Mouse (Mus musculus) testis, adult 2 months (tissue): ENCODE data around the gene Tardbp. TPM values are rescaled to one million over a fixed set of nuclear protein-coding genes. Genes with fewer than 3 reads are reported as not detected.

Experiments
- H3K27ac ChIP-seq: fragments of 200-500 bp; 2 replicates; pipeline ENCODE4 v1.5.1; 2012; ENCODE audit warnings: low read depth, low read length; ENCODE audit not compliant: control insufficient read depth, insufficient read depth
- H3K27me3 ChIP-seq: fragments of 200-500 bp; 2 replicates; pipeline ENCODE4 v1.6.1; 2012; ENCODE audit warnings: mild to moderate bottlenecking, low read length, moderate library complexity; ENCODE audit not compliant: control insufficient read depth, insufficient read depth
- H3K36me3 ChIP-seq: fragments of 200-500 bp; 2 replicates; pipeline ENCODE4 v1.6.1; 2012; ENCODE audit warnings: mild to moderate bottlenecking, low read length; ENCODE audit not compliant: control insufficient read depth, insufficient read depth
- H3K4me1 ChIP-seq: fragments of 200-500 bp; 2 replicates; pipeline ENCODE4 v1.6.1; 2012; ENCODE audit warnings: low read length; ENCODE audit not compliant: control insufficient read depth, insufficient read depth
- H3K4me3 ChIP-seq: fragments of 200-500 bp; 2 replicates; pipeline ENCODE4 v1.5.1; 2012; ENCODE audit warnings: low read depth, mild to moderate bottlenecking, low read length, moderate library complexity, mixed read lengths; ENCODE audit not compliant: control insufficient read depth
- CTCF ChIP-seq: fragments of 200-500 bp; IDR thresholded peaks from 2 replicates; pipeline ENCODE4 v1.5.1; 2012; ENCODE audit warnings: low read depth, mild to moderate bottlenecking, inconsistent platforms, low read length, moderate library complexity; ENCODE audit not compliant: control insufficient read depth, insufficient read depth, insufficient replicate concordance
- POLR2A ChIP-seq: fragments of 200-500 bp; IDR thresholded peaks from 2 replicates; pipeline ENCODE4 v1.6.1; 2012; ENCODE audit warnings: low read depth, mild to moderate bottlenecking, inconsistent platforms, low read length, moderate library complexity; ENCODE audit not compliant: control insufficient read depth
- polyA plus RNA-seq: library from polyadenylated mRNA; depleted of rRNA; stranded (reverse); fragments of >200 nt; gene quantifications from 2 replicates; pipeline ENCODE4 v1.2.3, GENCODE M21; 2012

Gene Tardbp
- polyA plus RNA-seq, 1 experiment: 149 TPM

- H3K27ac ChIP-seq: no peak overlapping the region
- TF ChIP-seq CTCF: no peak
- TF ChIP-seq POLR2A: no peak
- H3K4me1 ChIP-seq: no peaks in the 10 kb centered on the region
- no peaks in the 10 kb centered on the region for H3K27me3 ChIP-seq
- H3K4me3 ChIP-seq: no peak overlapping the region
- H3K36me3 ChIP-seq: no peaks in the 10 kb centered on the region
These were observed 11.5 kb upstream of the Tardbp start for GRCm38 (mm10) chr4:148638302-148638701.

- Histone ChIP-seq H3K36me3 (no peaks in the 10 kb centered on the region), H3K4me1 (no peaks in the 10 kb centered on the region), H3K4me3 (no peak overlapping the region), H3K27ac (no peak overlapping the region), H3K27me3 (no peaks in the 10 kb centered on the region)
- TF ChIP-seq POLR2A (no peak), CTCF (no peak)
These were observed 8.5 kb upstream of the Tardbp start for GRCm38 (mm10) chr4:148635309-148635708.

- Histone ChIP-seq H3K27ac (no peak overlapping the region), H3K4me1 (no peaks in the 10 kb centered on the region), H3K36me3 (no peaks in the 10 kb centered on the region), H3K4me3 (no peak overlapping the region), H3K27me3 (no peaks in the 10 kb centered on the region)
- TF ChIP-seq CTCF: no peak
- TF ChIP-seq POLR2A: no peak
These were observed 6.7 kb upstream of the Tardbp start for GRCm38 (mm10) chr4:148633395-148634061.

- H3K4me3 ChIP-seq: no peak overlapping the region
- peaks cover 6% of the 10 kb centered on the region; the same call in 1 of the 2 replicates for H3K4me1 ChIP-seq
- H3K27ac ChIP-seq: no peak overlapping the region
- no peaks in the 10 kb centered on the region for H3K27me3 ChIP-seq
- TF ChIP-seq CTCF (no peak), POLR2A (no peak)
- no peaks in the 10 kb centered on the region for H3K36me3 ChIP-seq
These were observed 5.3 kb upstream of the Tardbp start for GRCm38 (mm10) chr4:148632013-148632692.

- Histone ChIP-seq H3K4me1 (peaks cover 6% of the 10 kb centered on the region; the same call in 1 of the 2 replicates), H3K27ac (peak overlapping the region; percentile 71), H3K36me3 (peaks cover 5% of the 10 kb centered on the region), H3K4me3 (peak overlapping the region; percentile 42), H3K27me3 (no peaks in the 10 kb centered on the region)
- no peak for TF ChIP-seq POLR2A
- TF ChIP-seq CTCF: no peak
These were observed 427 bp upstream of the Tardbp start for GRCm38 (mm10) chr4:148627246-148627645.

- Histone ChIP-seq H3K27ac (peak overlapping the region; percentile 100), H3K27me3 (no peaks in the 10 kb centered on the region), H3K4me3 (peak overlapping the region; percentile 95), H3K4me1 (peaks cover 6% of the 10 kb centered on the region; the same call in 1 of the 2 replicates), H3K36me3 (peaks cover 7% of the 10 kb centered on the region)
- no peak; the same call in 1 of the 2 replicates for TF ChIP-seq POLR2A
These were observed 830 bp downstream of the Tardbp start for GRCm38 (mm10) chr4:148625756-148626622.

- H3K27ac ChIP-seq: no peak overlapping the region
- H3K36me3 ChIP-seq: peaks cover 8% of the 10 kb centered on the region
- H3K4me1 ChIP-seq: peaks cover 6% of the 10 kb centered on the region; the same call in 1 of the 2 replicates
- H3K27me3 ChIP-seq: no peaks in the 10 kb centered on the region
- no peak for TF ChIP-seq POLR2A
- no peak for TF ChIP-seq CTCF
- H3K4me3 ChIP-seq: peak overlapping the region; percentile 77
These were observed 1.8 kb downstream of the Tardbp start for GRCm38 (mm10) chr4:148625010-148625409.
